Mouse (Mus musculus) kidney, adult 2 months (tissue): ENCODE measurements at regions not wholly inside any gene's neighbourhood (a gene's known extent, or its start where the extent isn't known, plus 50 kb on each side); places are given as distances from the start of the nearest gene placed in this dataset.

Experiments used
- DNase-seq: peaks from one replicate; pipeline ENCODE4 v3.0.0; 2021
- H3K27ac ChIP-seq: fragments of 200-500 bp; 2 replicates; pipeline ENCODE4 v1.5.1; 2012; ENCODE audit warnings: low read depth, low read length, control low read depth, inconsistent platforms; ENCODE audit not compliant: insufficient read depth
- H3K27me3 ChIP-seq: fragments of 200-500 bp; replicated peaks from 2 replicates; pipeline ENCODE4 v1.6.1; 2012; ENCODE audit warnings: mild to moderate bottlenecking, moderate library complexity, low read length, inconsistent platforms; ENCODE audit not compliant: control insufficient read depth, insufficient read depth
- H3K36me3 ChIP-seq: fragments of 200-500 bp; 2 replicates; pipeline ENCODE4 v1.6.1; 2012; ENCODE audit warnings: mild to moderate bottlenecking, moderate library complexity, low read length, inconsistent platforms; ENCODE audit not compliant: control insufficient read depth, insufficient read depth
- H3K4me1 ChIP-seq: fragments of 200-500 bp; 2 replicates; pipeline ENCODE4 v1.6.1; 2011; ENCODE audit warnings: low read length; ENCODE audit not compliant: control insufficient read depth, insufficient read depth
- H3K4me3 ChIP-seq: fragments of 200-500 bp; 2 replicates; pipeline ENCODE4 v1.5.1; 2011; ENCODE audit warnings: mild to moderate bottlenecking, low read depth, low read length, control low read depth; ENCODE audit not compliant: insufficient read depth
- CTCF ChIP-seq: fragments of 200-500 bp; conservative IDR thresholded peaks from 2 replicates; pipeline ENCODE4 v1.5.1; 2011; ENCODE audit warnings: low read depth, mild to moderate bottlenecking, control low read depth, low read length, moderate library complexity, mixed read lengths; ENCODE audit not compliant: insufficient read depth, insufficient read length
- POLR2A ChIP-seq: fragments of 200-500 bp; IDR thresholded peaks from one replicate; pipeline ENCODE4 v1.6.1; 2011; ENCODE audit warnings: low read depth, low read length, control low read depth
- WGBS: fragments of 180-500 bp; shearing (Covaris S2); methylation state at CpG from one replicate; pipeline ENCODE4 v1.1.7; 2018; 5-methylcytosine and 5-hydroxymethylcytosine counted together

GRCm38 (mm10) chr5:118380052-118380421 lies 135.0 kb downstream of the 2410131K14Rik start:
- TF ChIP-seq POLR2A (no peak), CTCF (no peak)
- Histone ChIP-seq H3K4me1 (0 out of 2 replicates have a peak, but pooled peaks cover 3% of the 10 kb centered on the region), H3K27ac (no peak overlapping the region), H3K27me3 (no peaks in the 10 kb centered on the region), H3K36me3 (no peaks in the 10 kb centered on the region), H3K4me3 (no peak overlapping the region)
- no peak for DNase-seq
- 30% methylated on average over 5 of the region's 5 CpGs for WGBS

GRCm38 (mm10) chr5:118380422-118381293 lies 135.6 kb downstream of the 2410131K14Rik start:
- 3% methylated on average over 45 of the region's 45 CpGs for WGBS
- DNase-seq: peak; percentile 73
- Histone ChIP-seq H3K36me3 (no peaks in the 10 kb centered on the region), H3K4me1 (no peaks in the 10 kb centered on the region), H3K27ac (peak overlapping the region; percentile 21; the same call in 1 of the 2 replicates), H3K27me3 (no peaks in the 10 kb centered on the region), H3K4me3 (peak overlapping the region; percentile 50; the same call in 1 of the 2 replicates)
- no peak for TF ChIP-seq POLR2A
- TF ChIP-seq CTCF: no peak

DNA sequence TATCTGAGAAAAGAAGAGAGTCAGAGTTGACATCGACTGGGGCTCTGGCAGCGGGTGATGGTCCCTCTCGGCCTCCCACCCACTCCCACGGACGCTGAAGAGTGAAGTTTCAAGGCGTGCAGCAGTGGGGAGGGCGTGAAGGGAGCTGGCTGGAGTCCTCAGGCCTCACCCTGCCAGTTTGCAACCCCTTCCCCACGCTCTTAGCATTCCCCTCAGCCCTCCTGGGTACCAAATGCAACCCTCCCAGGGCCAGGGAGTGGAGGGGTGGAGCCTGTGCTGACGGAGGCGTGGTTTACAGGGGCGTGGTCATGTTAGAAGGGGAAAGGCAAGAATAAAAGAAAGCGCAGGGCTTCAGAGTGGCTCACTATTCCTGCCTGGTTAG lies 136.3 kb downstream of the 2410131K14Rik start:
- DNase-seq: peak; percentile 71
- Histone ChIP-seq H3K27me3 (no peaks in the 10 kb centered on the region), H3K27ac (peak overlapping the region; percentile 26; the same call in 1 of the 2 replicates), H3K36me3 (no peaks in the 10 kb centered on the region), H3K4me1 (no peaks in the 10 kb centered on the region), H3K4me3 (peak overlapping the region; percentile 41)
- 2% methylated on average over 12 of the region's 12 CpGs for WGBS
- TF ChIP-seq CTCF: no peak
- TF ChIP-seq POLR2A: no peak

GRCm38 (mm10) chr5:118386126-118386525 lies 141.1 kb downstream of the 2410131K14Rik start:
- H3K4me1 ChIP-seq: no peaks in the 10 kb centered on the region
- H3K4me3 ChIP-seq: no peak overlapping the region
- no peak overlapping the region; the same call in 1 of the 2 replicates for H3K27ac ChIP-seq
- WGBS: 68% methylated on average over 4 of the region's 4 CpGs
- no peaks in the 10 kb centered on the region for H3K27me3 ChIP-seq
- peak; percentile 60 for DNase-seq
- TF ChIP-seq CTCF: no peak
- no peak for TF ChIP-seq POLR2A
- no peaks in the 10 kb centered on the region for H3K36me3 ChIP-seq

DNA sequence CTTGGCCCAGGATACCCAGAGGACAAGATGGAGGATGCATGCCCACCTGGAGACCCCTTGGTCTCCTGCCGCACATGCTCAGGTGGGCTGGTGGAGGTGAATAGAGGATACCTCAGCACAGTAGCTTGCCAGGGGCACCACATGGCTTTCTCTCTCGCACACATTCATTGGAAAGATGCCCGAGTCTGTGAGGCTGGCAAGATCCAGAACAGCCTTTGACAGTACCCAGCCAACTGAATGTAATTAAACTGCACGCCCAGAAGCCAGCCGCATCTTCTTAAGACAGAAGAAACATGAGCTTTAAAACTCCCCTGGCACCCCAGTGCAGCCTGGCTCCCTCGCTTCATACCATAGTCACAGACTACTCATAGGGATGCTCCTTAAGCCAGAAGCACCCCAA lies 143.4 kb downstream of the 2410131K14Rik start:
- 91% methylated on average over 6 of the region's 6 CpGs for WGBS
- no peaks in the 10 kb centered on the region for H3K36me3 ChIP-seq
- H3K4me3 ChIP-seq: no peak overlapping the region
- TF ChIP-seq POLR2A: no peak
- no peak for TF ChIP-seq CTCF
- no peak overlapping the region for H3K27ac ChIP-seq
- no peaks in the 10 kb centered on the region for H3K4me1 ChIP-seq
- no peaks in the 10 kb centered on the region for H3K27me3 ChIP-seq
- no peak for DNase-seq

DNA sequence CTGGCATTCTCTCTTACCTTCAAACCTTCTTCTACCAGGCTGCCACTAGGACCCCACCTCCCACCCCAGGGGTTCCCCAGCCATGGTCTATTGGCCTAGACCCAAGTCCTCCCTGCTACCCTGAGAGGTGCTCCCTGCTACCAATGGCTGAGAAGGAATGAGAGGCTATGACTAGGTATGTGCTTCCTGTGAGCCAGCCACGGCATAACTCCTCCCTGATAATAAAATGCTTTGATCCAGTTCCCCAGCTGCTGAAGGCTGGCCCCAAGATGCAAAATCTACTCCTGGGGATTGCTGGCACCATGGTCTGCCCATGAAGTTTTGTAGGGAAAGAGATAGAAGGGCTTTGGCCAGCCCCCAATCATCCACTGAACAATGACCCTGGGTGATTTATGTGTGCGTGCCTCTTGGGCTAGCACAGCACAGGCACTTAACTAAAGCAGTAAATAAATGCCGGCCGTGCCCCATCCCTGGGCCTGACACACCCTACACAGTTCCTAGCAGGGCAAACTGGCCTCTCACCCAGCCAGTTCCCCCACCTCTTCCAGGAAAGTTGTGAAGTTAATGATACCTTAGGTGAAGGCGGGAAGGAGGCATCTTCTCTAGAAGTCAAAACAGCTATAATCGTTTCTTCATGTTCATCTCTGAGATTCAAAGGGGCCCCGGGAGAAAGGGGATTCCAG lies 145.8 kb downstream of the 2410131K14Rik start:
- H3K36me3 ChIP-seq: no peaks in the 10 kb centered on the region

DNA sequence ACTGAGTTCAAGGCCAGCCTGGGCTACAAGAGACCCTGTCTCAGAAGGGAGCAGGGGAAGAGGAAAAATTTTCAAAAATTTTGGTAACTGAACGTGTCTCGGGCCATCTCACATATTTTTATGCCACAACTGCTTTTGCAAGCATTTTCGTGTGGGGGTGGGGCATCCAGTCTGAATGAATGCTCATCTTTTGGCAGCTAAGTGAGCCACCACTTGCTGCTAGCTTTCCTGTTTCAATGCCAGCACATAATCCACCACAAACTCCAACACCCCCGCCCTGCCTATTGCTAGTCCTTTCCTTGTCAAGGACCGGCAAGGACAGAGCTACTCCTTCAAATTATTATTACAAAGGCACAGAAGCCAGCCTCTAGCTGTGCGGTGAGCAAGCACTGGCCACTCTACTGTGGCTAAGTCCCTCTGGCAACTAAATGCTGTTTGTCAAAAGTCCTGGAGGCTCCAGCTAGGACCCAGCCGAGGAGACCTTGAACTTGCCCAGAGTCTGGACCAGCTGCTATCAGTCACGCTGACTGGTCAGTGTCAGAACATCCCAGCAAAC lies 148.0 kb downstream of the 2410131K14Rik start:
- TF ChIP-seq POLR2A: no peak
- no peak for TF ChIP-seq CTCF
- no peak for DNase-seq
- no peaks in the 10 kb centered on the region for H3K4me1 ChIP-seq
- H3K27me3 ChIP-seq: no peaks in the 10 kb centered on the region
- no peaks in the 10 kb centered on the region for H3K36me3 ChIP-seq
- no peak overlapping the region for H3K27ac ChIP-seq
- 77% methylated on average over 8 of the region's 8 CpGs for WGBS
- no peak overlapping the region for H3K4me3 ChIP-seq

More for the DNA sequence above, 145.8 kb downstream of the 2410131K14Rik start:
- no peak overlapping the region for H3K4me3 ChIP-seq
- TF ChIP-seq CTCF (no peak), POLR2A (no peak)
- 48% methylated on average over 7 of the region's 7 CpGs for WGBS
- no peaks in the 10 kb centered on the region for H3K27me3 ChIP-seq
- no peak overlapping the region for H3K27ac ChIP-seq
- H3K4me1 ChIP-seq: no peaks in the 10 kb centered on the region
- DNase-seq: no peak
